Mouse (Mus musculus): ENCODE results near the gene Adat3.
"Not testable (repeated sequence)": the region's sequence is repeated elsewhere in the genome, so short reads cannot be mapped to it uniquely, and the experiment has no call there.

Adat3 gene

GRCm38 (mm10) chr10:80578911-80579310 lies 23.8 kb upstream of the Adat3 start:
- peak; percentile 74 to 78 for DNase-seq

- DNase-seq = no peak
Measured at GRCm38 (mm10) chr10:80583047-80583446, 19.6 kb upstream of the Adat3 start.

- DNase-seq = peak; percentile 60 to 62
Measured at GRCm38 (mm10) chr10:80584045-80584488, 18.6 kb upstream of the Adat3 start.

GRCm38 (mm10) chr10:80584642-80585552 lies 17.8 kb upstream of the Adat3 start:
- peak in 1 of 2 experiments; percentile 20 for DNase-seq

- DNase-seq = no peak
Measured at GRCm38 (mm10) chr10:80585581-80585980, 17.1 kb upstream of the Adat3 start.

GRCm38 (mm10) chr10:80586407-80587304 lies 16.0 kb upstream of the Adat3 start:
- DNase-seq = no peak

- DNase-seq = no peak
Measured at GRCm38 (mm10) chr10:80587305-80587657, 15.4 kb upstream of the Adat3 start.

GRCm38 (mm10) chr10:80589127-80589878 lies 13.4 kb upstream of the Adat3 start:
- DNase-seq = no peak

- peak; percentile 98 for DNase-seq
Measured at GRCm38 (mm10) chr10:80589879-80590854, 12.5 kb upstream of the Adat3 start, which contains the start of gene Abhd17a. Gene Abhd17a (minus strand): TSS chr10:80590341.

GRCm38 (mm10) chr10:80596318-80596717 lies 6.4 kb upstream of the Adat3 start:
- DNase-seq = no peak

GRCm38 (mm10) chr10:80603364-80603763 lies 684 bp downstream of the Adat3 start:
- DNase-seq = no peak

GRCm38 (mm10) chr10:80604001-80604509 lies 1.4 kb downstream of the Adat3 start:
- DNase-seq = no peak

- DNase-seq = no peak
Measured at GRCm38 (mm10) chr10:80604988-80605387, 2.3 kb downstream of the Adat3 start.

- not testable (repeated sequence) for DNase-seq
Measured at GRCm38 (mm10) chr10:80605721-80606120, 3.0 kb downstream of the Adat3 start, which contains the start of gene Gm49322. Gene Gm49322 (plus strand): TSS chr10:80606021.

- peak in 1 of 2 experiments; percentile 46 for DNase-seq
Measured at GRCm38 (mm10) chr10:80606306-80606705, 3.6 kb downstream of the Adat3 start.

- no peak for DNase-seq
Measured at GRCm38 (mm10) chr10:80606737-80607350, 4.2 kb downstream of the Adat3 start.

GRCm38 (mm10) chr10:80608435-80608834 lies 5.8 kb downstream of the Adat3 start:
- DNase-seq = no peak

- no peak for DNase-seq
Measured at GRCm38 (mm10) chr10:80609269-80609924, 6.7 kb downstream of the Adat3 start.

- peak; percentile 77 to 83 for DNase-seq
Measured at GRCm38 (mm10) chr10:80610116-80610785, 7.6 kb downstream of the Adat3 start.

Measured in cerebellum, postnatal 10 days (tissue).